Mouse (Mus musculus) heart, embryonic 14.5 days (tissue): Measurements from ENCODE around the gene Micall2. TPM values are rescaled to one million over a fixed set of nuclear protein-coding genes. Genes with fewer than 3 reads are reported as not detected.

Experiments used
- ATAC-seq: fragments of 200-750 bp; cut with Nextera tagmentation; 2 replicates; pipeline ENCODE4 v1.8.0; 2017; ENCODE audit warnings: low read depth, moderate TSS enrichment; ENCODE audit not compliant: insufficient number of reproducible peaks, insufficient read depth, low FRiP score
- H3K27ac ChIP-seq, 2 experiments: fragments of 200-500 bp in 1 of 2; fragments of 300-500 bp in 1 of 2; sonication (generic) in 1 of 2; replicated peaks in 1 of 2; 2 replicates each; pipeline ENCODE4 v1.5.1; 2012 to 2014; ENCODE audit warnings: low read depth in 2 of 2, low read length in 2 of 2, control low read depth in 1 of 2, mild to moderate bottlenecking in 1 of 2, mixed read lengths in 1 of 2; ENCODE audit not compliant: control insufficient read depth in 1 of 2, insufficient read depth in 1 of 2
- H3K27me3 ChIP-seq: fragments of 300-500 bp; sonication (generic); 2 replicates; pipeline ENCODE4 v1.6.1; 2014; ENCODE audit warnings: mild to moderate bottlenecking, low read length, control low read depth; ENCODE audit not compliant: control insufficient read depth, insufficient read depth
- H3K36me3 ChIP-seq: fragments of 300-500 bp; sonication (generic); 2 replicates; pipeline ENCODE4 v1.6.1; 2014; ENCODE audit warnings: mild to moderate bottlenecking, control low read depth, low read length, mixed read lengths; ENCODE audit not compliant: control insufficient read depth, insufficient read depth
- H3K4me1 ChIP-seq, 2 experiments: fragments of 200-500 bp in 1 of 2; fragments of 300-500 bp in 1 of 2; sonication (generic) in 1 of 2; 2 replicates each; pipeline ENCODE4 v1.6.1; 2012 to 2014; ENCODE audit warnings: low read length in 2 of 2, control low read depth in 1 of 2, mixed read lengths in 1 of 2; ENCODE audit not compliant: control insufficient read depth in 2 of 2, insufficient read depth in 2 of 2
- H3K4me2 ChIP-seq: fragments of 300-500 bp; sonication (generic); 2 replicates; pipeline ENCODE4 v1.6.1; 2014; ENCODE audit warnings: mild to moderate bottlenecking, low read length
- H3K4me3 ChIP-seq, 2 experiments: fragments of 200-500 bp in 1 of 2; fragments of 300-500 bp in 1 of 2; sonication (generic) in 1 of 2; 2 replicates each; pipeline ENCODE4 v1.5.1; 2012 to 2014; ENCODE audit warnings: low read length in 2 of 2, mild to moderate bottlenecking in 2 of 2, control low read depth in 1 of 2, low read depth in 1 of 2, moderate library complexity in 1 of 2; ENCODE audit not compliant: control insufficient read depth in 1 of 2, insufficient read depth in 1 of 2
- H3K9ac ChIP-seq: fragments of 300-500 bp; sonication (generic); 2 replicates; pipeline ENCODE4 v1.6.1; 2014; ENCODE audit warnings: mild to moderate bottlenecking, low read length
- H3K9me3 ChIP-seq: fragments of 300-500 bp; sonication (generic); 2 replicates; pipeline ENCODE4 v1.6.1; 2016; ENCODE audit warnings: low read length, control low read depth; ENCODE audit not compliant: control insufficient read depth
- WGBS: fragments of 180-500 bp; shearing (Covaris S2); extraction: QIAGEN DNeasy Blood & Tissue Kit; methylation state at CpG from one replicate; pipeline ENCODE4 v1.1.7; 2014; 5-methylcytosine and 5-hydroxymethylcytosine counted together
- polyA plus RNA-seq: library from polyadenylated mRNA; unstranded; fragments of >200 nt; fragmentation: Nextera tagmentation; extraction: Ambion mirVana; gene quantifications from 2 replicates; pipeline ENCODE4 v1.2.1, GENCODE M21; 2014

Gene Micall2
- polyA plus RNA-seq, 1 experiment from 2014 or later: 1.3 TPM

DNA sequence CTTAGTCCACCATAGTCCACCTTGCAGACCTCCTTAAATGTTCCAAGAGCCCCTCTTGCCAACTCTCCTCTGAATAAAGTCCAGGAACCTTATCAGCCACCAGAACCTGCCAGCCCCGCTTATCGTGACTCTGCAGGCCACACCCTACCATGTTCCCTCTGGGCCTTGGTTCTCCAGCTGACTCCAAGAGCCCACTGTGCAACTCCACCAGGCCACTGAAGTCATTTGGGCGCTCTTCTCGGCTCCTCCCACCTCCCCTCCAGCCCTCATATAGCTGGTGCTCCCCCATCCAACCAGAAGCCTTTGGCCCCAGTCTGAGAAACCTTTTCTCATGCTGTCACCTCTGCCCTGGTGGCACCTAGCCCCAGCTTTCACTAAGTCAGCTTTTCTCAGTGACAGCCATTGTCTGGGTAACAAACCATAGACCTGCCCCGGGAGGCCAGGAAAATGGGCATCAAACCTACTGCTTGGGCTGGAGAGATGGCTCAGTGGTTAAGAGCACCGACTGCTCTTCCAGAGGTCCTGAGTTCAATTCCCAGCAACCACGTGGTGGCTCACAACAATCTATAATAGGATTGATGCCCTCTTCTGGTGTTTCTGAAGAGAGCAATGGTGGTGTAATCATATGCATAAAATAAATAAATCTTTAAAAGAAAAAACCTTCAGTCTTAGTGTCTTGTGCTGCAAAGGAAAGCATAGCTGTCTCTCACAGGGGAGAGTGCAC, 2.6 kb upstream of the Micall2 start:
- no peak overlapping the region for H3K9ac ChIP-seq
- peaks cover 8 to 10% of the 10 kb centered on the region in 2 experiments; a peak in 2 of 4 replicates for H3K4me1 ChIP-seq
- no peak overlapping the region for H3K4me3 ChIP-seq
- no peak overlapping the region for H3K4me2 ChIP-seq
- H3K27me3 ChIP-seq: no peaks in the 10 kb centered on the region
- H3K9me3 ChIP-seq: no peaks in the 10 kb centered on the region
- H3K36me3 ChIP-seq: no peaks in the 10 kb centered on the region
- H3K27ac ChIP-seq: no peak overlapping the region
- no peak for ATAC-seq
- WGBS: 53% methylated on average over 7 of the region's 7 CpGs

DNA sequence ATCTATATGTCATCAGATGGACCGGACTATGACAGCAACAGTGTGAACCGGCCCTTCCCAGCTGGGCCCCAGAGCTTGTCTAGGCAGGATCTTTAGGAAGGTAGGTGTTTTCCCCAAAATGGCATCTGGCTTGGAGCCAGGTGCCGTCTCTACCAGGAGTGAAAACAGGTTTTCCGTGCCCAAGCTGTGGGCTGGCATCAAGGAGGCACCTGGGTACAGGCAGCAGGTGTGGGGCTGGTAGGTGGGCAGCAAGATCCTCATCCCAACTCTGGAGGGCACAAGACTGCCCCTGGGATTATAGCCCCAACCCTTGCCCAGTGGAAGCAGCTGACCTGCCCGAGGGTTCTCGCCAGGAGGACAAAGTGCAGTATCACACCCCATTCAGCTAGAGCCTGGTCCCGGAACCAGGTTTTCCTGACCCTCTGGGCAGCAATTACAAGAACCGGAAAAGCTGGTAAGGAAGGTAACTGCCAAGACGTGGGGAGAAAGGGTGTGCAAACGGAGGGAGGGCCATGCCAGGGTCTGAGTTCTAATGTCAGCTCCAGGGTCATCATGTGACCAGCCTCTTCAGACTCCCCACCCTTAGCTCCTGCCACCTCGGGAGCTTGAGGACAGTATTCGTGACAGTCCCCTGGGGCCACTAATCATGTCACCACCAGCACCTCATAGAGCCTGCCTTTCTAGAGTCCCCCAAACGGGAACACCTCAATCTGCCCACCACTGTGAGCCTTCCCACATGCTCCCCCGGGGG, 1.9 kb upstream of the Micall2 start:
- H3K4me3 ChIP-seq: no peak overlapping the region
- H3K27ac ChIP-seq: no peak overlapping the region
- no peak overlapping the region for H3K4me2 ChIP-seq
- H3K9me3 ChIP-seq: no peaks in the 10 kb centered on the region
- ATAC-seq: no peak
- no peaks in the 10 kb centered on the region for H3K27me3 ChIP-seq
- no peaks in the 10 kb centered on the region for H3K36me3 ChIP-seq
- WGBS: 77% methylated on average over 14 of the region's 14 CpGs
- no peak overlapping the region for H3K9ac ChIP-seq
- peaks cover 8 to 10% of the 10 kb centered on the region in 2 experiments; a peak in 2 of 4 replicates for H3K4me1 ChIP-seq

DNA sequence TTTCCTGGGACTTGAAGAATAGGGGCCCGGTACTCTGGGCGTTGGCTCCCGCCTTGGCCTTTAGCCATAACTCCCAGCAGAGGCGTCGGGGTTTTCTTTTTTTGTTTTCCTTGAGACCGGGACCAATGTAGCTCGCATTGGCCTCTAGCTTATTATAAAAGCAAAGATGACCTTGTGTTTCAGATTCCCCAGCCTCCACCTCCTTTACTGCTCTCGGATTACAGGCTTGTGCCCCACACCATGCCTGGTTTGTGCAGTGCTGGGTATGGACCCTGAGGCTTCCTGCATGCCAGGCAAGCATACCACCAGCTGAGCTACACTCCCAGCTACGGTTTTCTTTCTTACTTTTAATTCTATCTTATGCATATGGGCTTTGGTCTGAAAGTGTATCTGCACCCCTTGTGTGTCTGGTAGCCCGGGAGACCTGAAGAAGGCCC, 386 bp upstream of the Micall2 start:
- no peak for ATAC-seq
- Histone ChIP-seq H3K9me3 (no peaks in the 10 kb centered on the region), H3K4me1 (peaks cover 13 to 15% of the 10 kb centered on the region in 2 experiments; a peak in 3 of 4 replicates), H3K4me3 (peak overlapping the region in 1 of 2 experiments; percentile 43; a peak in 1 of 4 replicates), H3K36me3 (no peaks in the 10 kb centered on the region), H3K4me2 (peak overlapping the region; percentile 82), H3K9ac (no peak overlapping the region), H3K27me3 (no peaks in the 10 kb centered on the region), H3K27ac (no peak overlapping the region)
- WGBS: 14% methylated on average over 10 of the region's 10 CpGs

DNA sequence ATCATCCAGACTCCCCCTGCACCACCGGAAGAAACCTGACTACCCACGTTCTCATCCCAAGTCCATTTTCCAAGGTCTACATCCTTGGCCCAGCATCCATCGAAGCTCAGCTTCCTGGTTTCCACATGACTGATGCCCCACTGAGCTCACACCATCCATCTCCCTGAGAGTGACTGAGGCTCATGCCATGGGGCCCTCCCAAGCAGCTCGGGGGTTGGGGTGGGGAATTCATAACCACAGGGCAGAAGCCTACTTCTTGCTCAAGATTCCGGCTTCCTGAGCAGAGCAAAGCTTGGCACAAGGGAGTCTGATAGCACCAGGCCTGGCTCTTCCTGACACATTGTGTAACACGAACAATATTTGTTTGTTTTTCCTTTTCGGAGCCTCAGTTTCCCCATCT, 1.4 kb downstream of the Micall2 start:
- H3K4me3 ChIP-seq: 0 out of 4 replicates have a peak overlapping the region, but pooled peaks of 1 of the 2 experiments have one; percentile 2
- no peak overlapping the region for H3K27ac ChIP-seq
- no peak for ATAC-seq
- H3K27me3 ChIP-seq: no peaks in the 10 kb centered on the region
- no peak overlapping the region for H3K9ac ChIP-seq
- H3K4me2 ChIP-seq: peak overlapping the region; percentile 82
- WGBS: 74% methylated on average over 7 of the region's 7 CpGs
- peaks cover 21 to 24% of the 10 kb centered on the region in 2 experiments for H3K4me1 ChIP-seq
- H3K36me3 ChIP-seq: no peaks in the 10 kb centered on the region
- H3K9me3 ChIP-seq: no peaks in the 10 kb centered on the region

DNA sequence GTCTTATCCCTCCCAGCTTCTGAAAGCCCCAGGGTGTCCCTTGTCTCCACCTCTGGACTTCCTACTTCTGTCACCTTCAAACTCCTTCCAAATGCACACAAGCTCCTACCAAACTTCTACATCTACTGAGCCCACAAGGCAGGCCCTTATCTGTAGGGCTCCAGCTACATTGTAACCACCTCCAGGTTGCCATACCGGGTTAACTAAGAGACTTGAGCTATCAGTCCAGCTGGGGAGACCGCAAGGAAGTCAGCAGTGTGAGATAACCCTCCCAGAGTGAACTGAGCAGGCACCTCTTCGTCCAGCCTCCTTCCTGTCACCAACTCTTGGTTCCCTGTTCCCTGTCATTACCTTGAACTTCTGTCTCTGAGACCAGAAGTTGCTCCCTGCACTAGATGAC, 2.1 kb downstream of the Micall2 start:
- Histone ChIP-seq H3K4me2 (peak overlapping the region; percentile 82; the same call in 1 of the 2 replicates), H3K9me3 (no peaks in the 10 kb centered on the region), H3K27ac (no peak overlapping the region), H3K27me3 (no peaks in the 10 kb centered on the region), H3K9ac (no peak overlapping the region), H3K4me3 (no peak overlapping the region; a peak in 1 of 4 replicates), H3K4me1 (peaks cover 21 to 24% of the 10 kb centered on the region in 2 experiments), H3K36me3 (no peaks in the 10 kb centered on the region)
- no peak for ATAC-seq
- 16% methylated on average over 3 of the region's 3 CpGs for WGBS

DNA sequence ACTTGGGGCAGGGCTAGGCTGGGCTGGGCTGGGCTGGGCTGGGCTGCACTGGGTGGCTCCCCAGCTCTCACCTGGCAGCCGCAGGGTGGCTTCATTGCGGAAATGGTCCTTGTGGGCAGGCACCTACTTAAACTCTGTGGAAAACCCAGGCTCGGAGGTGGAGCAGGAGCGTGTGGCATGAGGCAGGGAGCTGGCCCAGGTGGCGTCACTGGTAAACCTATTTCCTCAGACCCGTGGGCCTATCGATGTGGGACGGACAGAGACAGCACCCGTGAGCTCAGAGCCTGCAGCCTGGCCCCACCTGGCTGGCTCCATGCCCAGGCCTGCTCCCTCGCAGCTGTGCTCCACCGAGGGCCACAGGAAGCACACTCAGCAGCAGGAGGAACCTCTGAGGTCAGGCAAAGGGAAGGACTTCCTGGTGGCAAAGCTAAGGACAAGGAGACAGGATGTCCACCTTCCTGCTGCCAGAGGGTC, 3.5 kb downstream of the Micall2 start:
- 58% methylated on average over 11 of the region's 11 CpGs for WGBS
- peaks cover 21% of the 10 kb centered on the region in 2 experiments for H3K4me1 ChIP-seq
- H3K36me3 ChIP-seq: no peaks in the 10 kb centered on the region
- H3K27ac ChIP-seq: 0 out of 4 replicates have a peak overlapping the region, but pooled peaks of 1 of the 2 experiments have one; percentile 19
- H3K9me3 ChIP-seq: no peaks in the 10 kb centered on the region
- no peak overlapping the region for H3K9ac ChIP-seq
- H3K4me3 ChIP-seq: no peak overlapping the region
- no peaks in the 10 kb centered on the region for H3K27me3 ChIP-seq
- peak overlapping the region; percentile 29; the same call in 1 of the 2 replicates for H3K4me2 ChIP-seq
- no peak for ATAC-seq

DNA sequence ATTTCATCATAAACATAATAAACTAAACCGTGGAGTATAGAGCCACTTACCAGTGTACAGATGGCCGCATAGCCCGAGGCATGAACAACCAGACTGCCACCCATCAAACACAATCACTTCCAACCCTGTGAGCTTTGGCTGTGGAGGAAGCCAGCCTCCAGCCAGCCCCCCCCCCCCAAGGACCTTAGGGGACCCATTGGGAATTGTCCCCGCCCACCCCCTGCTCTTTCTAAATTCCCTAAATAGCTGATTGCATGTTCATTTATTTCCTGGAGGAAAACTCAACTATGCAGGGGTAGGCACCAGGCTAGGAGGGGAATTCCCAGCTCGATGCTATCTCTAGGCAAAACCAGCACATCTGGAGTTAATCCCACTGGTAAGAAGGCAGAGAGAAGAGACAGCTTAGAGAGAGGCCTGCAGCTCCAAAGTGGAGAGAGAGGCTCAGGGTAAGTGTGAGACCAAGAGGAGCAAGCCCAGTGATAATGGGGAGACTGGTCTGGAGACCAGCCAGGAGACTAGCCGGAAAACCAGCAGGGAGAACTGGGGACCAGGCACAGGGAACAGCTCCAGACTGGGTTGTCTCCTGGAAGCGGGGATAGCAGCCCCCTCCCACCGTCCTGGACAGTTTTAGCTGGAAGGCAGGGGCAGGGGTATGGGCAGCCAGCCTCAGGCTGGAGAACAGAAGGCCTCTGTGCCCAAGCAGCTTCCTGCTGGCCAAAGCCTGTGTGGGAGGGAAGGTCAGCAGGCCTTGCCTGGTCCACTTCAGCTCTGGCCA, 5.2 kb downstream of the Micall2 start:
- peaks cover 18 to 20% of the 10 kb centered on the region in 2 experiments for H3K4me1 ChIP-seq
- peak overlapping the region; percentile 6 to 61; a peak in 2 of 4 replicates for H3K27ac ChIP-seq
- H3K9ac ChIP-seq: no peak overlapping the region
- no peak overlapping the region for H3K4me3 ChIP-seq
- H3K27me3 ChIP-seq: no peaks in the 10 kb centered on the region
- H3K36me3 ChIP-seq: no peaks in the 10 kb centered on the region
- WGBS: 44% methylated on average over 8 of the region's 8 CpGs
- no peak overlapping the region; the same call in 1 of the 2 replicates for H3K4me2 ChIP-seq
- H3K9me3 ChIP-seq: no peaks in the 10 kb centered on the region
- no peak for ATAC-seq
